Mouse (Mus musculus): ENCODE measurements around the gene Cdk9. TPM values are rescaled to one million over a fixed set of nuclear protein-coding genes. Genes with fewer than 3 reads are reported as not detected.
A peak's percentile ranks its signal among the peaks of the same experiment; 100 is the strongest.

Cdk9 gene
- total and polyA plus RNA-seq, 3 experiments: 31.7 to 129 (median 68.7) TPM

- Histone ChIP-seq H3K36me3 (replicated peaks) (peaks cover 96% of the 10 kb centered on the region), H3K9me3 (replicated peaks) (no peaks in the 10 kb centered on the region), H3K4me1 (ENCODE audit: insufficient read depth, low read depth, low read length) (peaks cover 49% of the 10 kb centered on the region), H3K27me3 (ENCODE audit: insufficient read depth, low read length) (no peaks in the 10 kb centered on the region), H3K4me3 (ENCODE audit: low read depth, low read length) (no peak overlapping the region)
- TF ChIP-seq GATA2 (IDR thresholded peaks at IDR 0.05; ENCODE audit: borderline replicate concordance, low read depth, low read length) (no peak), GATA1 (IDR thresholded peaks at IDR 0.05; ENCODE audit: borderline replicate concordance, low read length) (no peak), CTCF (IDR thresholded peaks at IDR 0.05; ENCODE audit: low read depth, low read length) (no peak), TAL1 (conservative IDR thresholded peaks at IDR 0.05; ENCODE audit: low read depth, low read length) (no peak), POLR2AphosphoS5 (IDR thresholded peaks at IDR 0.05; ENCODE audit: insufficient replicate concordance, low read depth, low read length) (no peak)
- DNase-seq (ENCODE audit: low spot score) (no peak), ATAC-seq (ENCODE audit: extremely low read depth, insufficient number of reproducible peaks, low FRiP score, poor library complexity, severe bottlenecking) (no peak)
Measured at GRCm38 (mm10) chr2:32706971-32707370, 5.9 kb downstream of the Cdk9 start.

- H3K4me3 ChIP-seq (ENCODE audit: low read depth, low read length): no peak overlapping the region
- TF ChIP-seq CTCF (IDR thresholded peaks at IDR 0.05; ENCODE audit: low read depth, low read length) (no peak), POLR2AphosphoS5 (IDR thresholded peaks at IDR 0.05; ENCODE audit: insufficient replicate concordance, low read depth, low read length) (0 out of 2 replicates have a peak, but pooled peaks have one; percentile 63), GATA1 (IDR thresholded peaks at IDR 0.05; ENCODE audit: borderline replicate concordance, low read length) (no peak), TAL1 (conservative IDR thresholded peaks at IDR 0.05; ENCODE audit: low read depth, low read length) (no peak), GATA2 (IDR thresholded peaks at IDR 0.05; ENCODE audit: borderline replicate concordance, low read depth, low read length) (no peak)
- H3K4me1 ChIP-seq (ENCODE audit: insufficient read depth, low read depth, low read length): peaks cover 39% of the 10 kb centered on the region
- peaks cover 93% of the 10 kb centered on the region for H3K36me3 ChIP-seq (replicated peaks)
- no peaks in the 10 kb centered on the region for H3K27me3 ChIP-seq (ENCODE audit: insufficient read depth, low read length)
- no peaks in the 10 kb centered on the region for H3K9me3 ChIP-seq (replicated peaks)
- DNase-seq (ENCODE audit: low spot score) (no peak), ATAC-seq (ENCODE audit: extremely low read depth, insufficient number of reproducible peaks, low FRiP score, poor library complexity, severe bottlenecking) (no peak)
Measured at GRCm38 (mm10) chr2:32705018-32705417, 7.9 kb downstream of the Cdk9 start.

GRCm38 (mm10) chr2:32704021-32704421 is 8.9 kb downstream of the Cdk9 start, which contains the start of gene Fpgs:
Gene Fpgs (minus strand): TSS chr2:32704145.
- Histone ChIP-seq H3K4me1 (ENCODE audit: insufficient read depth, low read depth, low read length) (peaks cover 34% of the 10 kb centered on the region), H3K4me3 (ENCODE audit: low read depth, low read length) (no peak within 1 kb of the TSS), H3K27me3 (ENCODE audit: insufficient read depth, low read length) (no peaks in the 10 kb centered on the region), H3K36me3 (replicated peaks) (peaks cover 83% of the 10 kb centered on the region), H3K9me3 (replicated peaks) (no peaks in the 10 kb centered on the region)
- DNase-seq (ENCODE audit: low spot score) (no peak), ATAC-seq (ENCODE audit: extremely low read depth, insufficient number of reproducible peaks, low FRiP score, poor library complexity, severe bottlenecking) (no peak)
- TF ChIP-seq CTCF (IDR thresholded peaks at IDR 0.05; ENCODE audit: low read depth, low read length): no peak
- no peak for TF ChIP-seq GATA1 (IDR thresholded peaks at IDR 0.05; ENCODE audit: borderline replicate concordance, low read length)
- no peak for TF ChIP-seq TAL1 (conservative IDR thresholded peaks at IDR 0.05; ENCODE audit: low read depth, low read length)
- TF ChIP-seq POLR2AphosphoS5 (IDR thresholded peaks at IDR 0.05; ENCODE audit: insufficient replicate concordance, low read depth, low read length): no peak
- TF ChIP-seq GATA2 (IDR thresholded peaks at IDR 0.05; ENCODE audit: borderline replicate concordance, low read depth, low read length): no peak

- peaks cover 25% of the 10 kb centered on the region for H3K4me1 ChIP-seq (ENCODE audit: insufficient read depth, low read depth, low read length)
- no peaks in the 10 kb centered on the region for H3K9me3 ChIP-seq (replicated peaks)
- no peak for DNase-seq (ENCODE audit: low spot score)
- no peak for ATAC-seq (ENCODE audit: extremely low read depth, insufficient number of reproducible peaks, low FRiP score, poor library complexity, severe bottlenecking)
- H3K36me3 ChIP-seq (replicated peaks): peaks cover 73% of the 10 kb centered on the region
- no peak for TF ChIP-seq CTCF (IDR thresholded peaks at IDR 0.05; ENCODE audit: low read depth, low read length)
- no peak for TF ChIP-seq POLR2AphosphoS5 (IDR thresholded peaks at IDR 0.05; ENCODE audit: insufficient replicate concordance, low read depth, low read length)
- TF ChIP-seq TAL1 (conservative IDR thresholded peaks at IDR 0.05; ENCODE audit: low read depth, low read length): no peak
- H3K27me3 ChIP-seq (ENCODE audit: insufficient read depth, low read length): no peaks in the 10 kb centered on the region
- H3K4me3 ChIP-seq (ENCODE audit: low read depth, low read length): no peak overlapping the region
Measured at GRCm38 (mm10) chr2:32703046-32703445, 9.8 kb downstream of the Cdk9 start.

GRCm38 (mm10) chr2:32700966-32701743 is 11.7 kb downstream of the Cdk9 start:
- Histone ChIP-seq H3K4me1 (ENCODE audit: insufficient read depth, low read depth, low read length) (peaks cover 13% of the 10 kb centered on the region; the same call in 1 of the 2 replicates), H3K36me3 (replicated peaks) (peaks cover 57% of the 10 kb centered on the region), H3K27me3 (ENCODE audit: insufficient read depth, low read length) (no peaks in the 10 kb centered on the region), H3K4me3 (ENCODE audit: low read depth, low read length) (no peak overlapping the region), H3K9me3 (replicated peaks) (no peaks in the 10 kb centered on the region)
- no peak for ATAC-seq (ENCODE audit: extremely low read depth, insufficient number of reproducible peaks, low FRiP score, poor library complexity, severe bottlenecking)
- no peak for DNase-seq (ENCODE audit: low spot score)
- no peak for TF ChIP-seq POLR2AphosphoS5 (IDR thresholded peaks at IDR 0.05; ENCODE audit: insufficient replicate concordance, low read depth, low read length)
- TF ChIP-seq GATA1 (IDR thresholded peaks at IDR 0.05; ENCODE audit: borderline replicate concordance, low read length): no peak
- TF ChIP-seq TAL1 (conservative IDR thresholded peaks at IDR 0.05; ENCODE audit: low read depth, low read length): no peak
- TF ChIP-seq GATA2 (IDR thresholded peaks at IDR 0.05; ENCODE audit: borderline replicate concordance, low read depth, low read length): no peak
- no peak for TF ChIP-seq CTCF (IDR thresholded peaks at IDR 0.05; ENCODE audit: low read depth, low read length)

- DNase-seq (ENCODE audit: low spot score) (no peak), ATAC-seq (ENCODE audit: extremely low read depth, insufficient number of reproducible peaks, low FRiP score, poor library complexity, severe bottlenecking) (no peak)
- no peaks in the 10 kb centered on the region for H3K9me3 ChIP-seq (replicated peaks)
- no peaks in the 10 kb centered on the region for H3K27me3 ChIP-seq (ENCODE audit: insufficient read depth, low read length)
- TF ChIP-seq TAL1 (conservative IDR thresholded peaks at IDR 0.05; ENCODE audit: low read depth, low read length) (no peak), CTCF (IDR thresholded peaks at IDR 0.05; ENCODE audit: low read depth, low read length) (no peak), POLR2AphosphoS5 (IDR thresholded peaks at IDR 0.05; ENCODE audit: insufficient replicate concordance, low read depth, low read length) (no peak), GATA1 (IDR thresholded peaks at IDR 0.05; ENCODE audit: borderline replicate concordance, low read length) (no peak)
- peaks cover 42% of the 10 kb centered on the region for H3K36me3 ChIP-seq (replicated peaks)
- H3K4me3 ChIP-seq (ENCODE audit: low read depth, low read length): no peak overlapping the region
- peaks cover 15% of the 10 kb centered on the region; the same call in 1 of the 2 replicates for H3K4me1 ChIP-seq (ENCODE audit: insufficient read depth, low read depth, low read length)
Measured at GRCm38 (mm10) chr2:32699680-32700079, 13.2 kb downstream of the Cdk9 start.

Data from G1E (cell line).